Mouse (Mus musculus) embryonic fibroblast, embryonic 13.5 days (primary cell): ENCODE data around the gene Xlr5a.
"Not testable (repeated sequence)": the region's sequence is repeated elsewhere in the genome, so short reads cannot be mapped to it uniquely, and the experiment has no call there.

Experiments used
- CTCF ChIP-seq: IDR thresholded peaks from 2 replicates; pipeline ENCODE4 v1.5.1; 2011; ENCODE audit warnings: mild to moderate bottlenecking, control low read depth, low read length, moderate library complexity, borderline replicate concordance; ENCODE audit not compliant: insufficient read depth
- POLR2A ChIP-seq: IDR thresholded peaks from 2 replicates; pipeline ENCODE4 v1.6.1; 2011; ENCODE audit warnings: low read depth, mild to moderate bottlenecking, control low read depth, low read length, moderate library complexity

GRCm38 (mm10) chrX:73292876-73293275 lies at the start of gene Xlr5a, which contains the start of gene Xlr5c:
- not testable (repeated sequence) for TF ChIP-seq POLR2A, CTCF
